8 mouse cellular contexts compared by ENCODE assay signal in genomic region chr11:51620084-51620483, GRCm38 (mm10). TPM values are rescaled to one million over a fixed set of nuclear protein-coding genes. Genes with fewer than 3 reads are reported as not detected.
A peak's percentile ranks its signal among the peaks of the same experiment; 100 is the strongest.
DNase-seq lines count a peak whose midpoint lies in the region; ATAC-seq and TF ChIP-seq lines count a peak whose summit lies in the region.

No protein-coding gene starts in this region.

- H3K4me1 ChIP-seq in embryonic facial prominence, embryonic 10.5 days = peaks cover 26% of the 10 kb centered on the region
- no peaks in the 10 kb centered on the region; the same call in 1 of the 2 replicates for H3K4me1 ChIP-seq in hindbrain, postnatal 0 days (ENCODE audit: insufficient read depth, low read length)
- 0 out of 2 replicates have a peak, but pooled peaks cover 1% of the 10 kb centered on the region for H3K4me1 ChIP-seq in midbrain, postnatal 0 days (ENCODE audit: insufficient read depth, low read length)

- peak overlapping the region; percentile 76 for H3K27ac ChIP-seq in layer of hippocampus, adult 2 months
- H3K27ac ChIP-seq in embryonic facial prominence, embryonic 10.5 days (replicated peaks) = peak overlapping the region; percentile 88
- H3K27ac ChIP-seq in hindbrain, postnatal 0 days = peak overlapping the region; percentile 57; the same call in 1 of the 2 replicates
- no peak overlapping the region for H3K27ac ChIP-seq in midbrain, postnatal 0 days (ENCODE audit: low read depth, low read length)

- peaks cover 43% of the 10 kb centered on the region for H3K36me3 ChIP-seq in embryonic facial prominence, embryonic 10.5 days (replicated peaks)
- peaks cover 29% of the 10 kb centered on the region for H3K36me3 ChIP-seq in hindbrain, postnatal 0 days (ENCODE audit: insufficient read depth, low read length)
- H3K36me3 ChIP-seq in midbrain, postnatal 0 days (ENCODE audit: insufficient read depth, low read length) = peaks cover 26% of the 10 kb centered on the region

- H3K27me3 ChIP-seq in embryonic facial prominence, embryonic 10.5 days (replicated peaks; ENCODE audit: low read depth, poor library complexity, severe bottlenecking) = no peaks in the 10 kb centered on the region
- no peaks in the 10 kb centered on the region for H3K27me3 ChIP-seq in hindbrain, postnatal 0 days (ENCODE audit: insufficient read depth, low read length)
- no peaks in the 10 kb centered on the region for H3K27me3 ChIP-seq in midbrain, postnatal 0 days (ENCODE audit: insufficient read depth, low read length)

- ATAC-seq in hindbrain, postnatal 0 days = no peak
- no peak for ATAC-seq in midbrain, postnatal 0 days (ENCODE audit: low FRiP score)
- no peak for ATAC-seq in granulocyte monocyte progenitor cell, adult 5-6 weeks (replicated peaks; ENCODE audit: poor library complexity, severe bottlenecking)

- TF ChIP-seq CTCF in layer of hippocampus, adult 2 months (conservative IDR thresholded peaks at IDR 0.05) = no peak
- no peak for TF ChIP-seq CTCF in hindbrain, postnatal 0 days (IDR thresholded peaks at IDR 0.05; ENCODE audit: low read depth)
- TF ChIP-seq CTCF in midbrain, postnatal 0 days (IDR thresholded peaks at IDR 0.05) = no peak

- H3K9ac ChIP-seq in hindbrain, postnatal 0 days (replicated peaks; ENCODE audit: low read length) = peak overlapping the region; percentile 61
- H3K9ac ChIP-seq in midbrain, postnatal 0 days (replicated peaks; ENCODE audit: low read length, poor library complexity, severe bottlenecking) = peak overlapping the region; percentile 59

- WGBS in embryonic facial prominence, embryonic 10.5 days = 2% methylated on average over 11 of the region's 11 CpGs
- 3% methylated on average over 11 of the region's 11 CpGs for WGBS in hindbrain, postnatal 0 days
- 2% methylated on average over 11 of the region's 11 CpGs for WGBS in midbrain, postnatal 0 days

- no peak for DNase-seq in layer of hippocampus, adult 2 months (ENCODE audit: low spot score in 2 of 2)
- no peak for DNase-seq in layer of hippocampus, adult 9-10 months (ENCODE audit: low spot score)
- DNase-seq in embryonic facial prominence, embryonic 10.5 days (ENCODE audit: low spot score) = no peak
- DNase-seq in hindbrain, postnatal 0 days (ENCODE audit: low spot score) = no peak
- no peak for DNase-seq in midbrain, postnatal 0 days (ENCODE audit: low spot score)
- DNase-seq in left cerebral cortex, adult 8-10 months (ENCODE audit: low spot score in 2 of 2) = no peak
- no peak for DNase-seq in thymus, postnatal 10 days (ENCODE audit: low spot score in 2 of 2)

- H3K9me3 ChIP-seq in embryonic facial prominence, embryonic 10.5 days = no peaks in the 10 kb centered on the region
- no peaks in the 10 kb centered on the region for H3K9me3 ChIP-seq in hindbrain, postnatal 0 days (ENCODE audit: low read length)
- no peaks in the 10 kb centered on the region for H3K9me3 ChIP-seq in midbrain, postnatal 0 days (ENCODE audit: low read length)

- H3K4me2 ChIP-seq in hindbrain, postnatal 0 days (ENCODE audit: low read depth, low read length) = peak overlapping the region; percentile 79
- H3K4me2 ChIP-seq in midbrain, postnatal 0 days (ENCODE audit: low read depth, low read length, poor library complexity, severe bottlenecking) = peak overlapping the region; percentile 65

- H3K4me3 ChIP-seq in layer of hippocampus, adult 2 months = peak overlapping the region; percentile 73
- H3K4me3 ChIP-seq in embryonic facial prominence, embryonic 10.5 days = peak overlapping the region; percentile 92
- H3K4me3 ChIP-seq in hindbrain, postnatal 0 days (ENCODE audit: low read length) = peak overlapping the region; percentile 80
- H3K4me3 ChIP-seq in midbrain, postnatal 0 days (ENCODE audit: low read depth, low read length) = peak overlapping the region; percentile 89

RNA-seq across cellular contexts. Expression of gene Nhp2, which starts 0.5 kb away (rescaled TPM):
- total RNA-seq in layer of hippocampus, adult 2 months (2021) = 10 to 100 TPM; 41.7 to 48.2 TPM
- 260 and 276 TPM in 2 replicates for polyA plus RNA-seq in embryonic facial prominence, embryonic 10.5 days (2016; fragmentation: Nextera tagmentation; extraction: Ambion mirVana)
- 43.9 and 60.8 TPM in 2 replicates for total RNA-seq in hindbrain, postnatal 0 days (2014; rRNA removed)
- 105 and 109 TPM in 2 replicates for polyA plus RNA-seq in hindbrain, postnatal 0 days (2015; fragmentation: Nextera tagmentation; extraction: Ambion mirVana)
- 36.6 and 60.3 TPM in 2 replicates for total RNA-seq in midbrain, postnatal 0 days (2014; rRNA removed)
- 88.4 and 96.1 TPM in 2 replicates for polyA plus RNA-seq in midbrain, postnatal 0 days (2015; fragmentation: Nextera tagmentation; extraction: Ambion mirVana)
- 194 and 203 TPM in 2 replicates for total RNA-seq in granulocyte monocyte progenitor cell, adult 5-6 weeks (2014; fragmentation: Nextera tagmentation)
- total RNA-seq in granulocyte monocyte progenitor cell, adult 5-6 weeks (2017) = 141 and 169 TPM in 2 replicates
- total RNA-seq in left cerebral cortex, adult 8-10 months (2022) = 10 to 100 TPM; 50.4 to 57.4 (median 53.6) TPM

RNA-seq across cellular contexts. Expression of gene Hnrnpab, which starts 13.4 kb away (rescaled TPM):
- total RNA-seq in layer of hippocampus, adult 2 months (2021) = 100 to 1,000 TPM; 149 to 155 TPM
- polyA plus RNA-seq in embryonic facial prominence, embryonic 10.5 days (2016; fragmentation: Nextera tagmentation; extraction: Ambion mirVana) = 636 and 666 TPM in 2 replicates
- 212 and 258 TPM in 2 replicates for total RNA-seq in hindbrain, postnatal 0 days (2014; rRNA removed)
- 229 and 231 TPM in 2 replicates for polyA plus RNA-seq in hindbrain, postnatal 0 days (2015; fragmentation: Nextera tagmentation; extraction: Ambion mirVana)
- total RNA-seq in midbrain, postnatal 0 days (2014; rRNA removed) = 239 and 245 TPM in 2 replicates
- polyA plus RNA-seq in midbrain, postnatal 0 days (2015; fragmentation: Nextera tagmentation; extraction: Ambion mirVana) = 191 and 220 TPM in 2 replicates
- total RNA-seq in granulocyte monocyte progenitor cell, adult 5-6 weeks (2014; fragmentation: Nextera tagmentation) = 512 and 539 TPM in 2 replicates
- 838 and 956 TPM in 2 replicates for total RNA-seq in granulocyte monocyte progenitor cell, adult 5-6 weeks (2017)
- 100 to 1,000 TPM; 113 to 139 (median 126) TPM for total RNA-seq in left cerebral cortex, adult 8-10 months (2022)

RNA-seq across cellular contexts. Expression of gene Rmnd5b, which starts 15.6 kb away (rescaled TPM):
- 10 to 100 TPM; 59.8 to 65.2 TPM for total RNA-seq in layer of hippocampus, adult 2 months (2021)
- polyA plus RNA-seq in embryonic facial prominence, embryonic 10.5 days (2016; fragmentation: Nextera tagmentation; extraction: Ambion mirVana) = 32.7 and 38.1 TPM in 2 replicates
- 81.3 and 99.9 TPM in 2 replicates for total RNA-seq in hindbrain, postnatal 0 days (2014; rRNA removed)
- 60.9 and 63.8 TPM in 2 replicates for polyA plus RNA-seq in hindbrain, postnatal 0 days (2015; fragmentation: Nextera tagmentation; extraction: Ambion mirVana)
- total RNA-seq in midbrain, postnatal 0 days (2014; rRNA removed) = 70.1 and 93.9 TPM in 2 replicates
- polyA plus RNA-seq in midbrain, postnatal 0 days (2015; fragmentation: Nextera tagmentation; extraction: Ambion mirVana) = 66.0 and 72.7 TPM in 2 replicates
- total RNA-seq in granulocyte monocyte progenitor cell, adult 5-6 weeks (2014; fragmentation: Nextera tagmentation) = 17.9 and 19.2 TPM in 2 replicates
- total RNA-seq in granulocyte monocyte progenitor cell, adult 5-6 weeks (2017) = 12.8 and 14.1 TPM in 2 replicates
- total RNA-seq in left cerebral cortex, adult 8-10 months (2022) = 10 to 100 TPM; 48.2 to 59.4 (median 54.7) TPM

RNA-seq across cellular contexts. Expression of gene N4bp3, which starts 30.6 kb away (rescaled TPM):
- 10 to 100 TPM; 11.3 to 16.4 TPM for total RNA-seq in layer of hippocampus, adult 2 months (2021)
- polyA plus RNA-seq in embryonic facial prominence, embryonic 10.5 days (2016; fragmentation: Nextera tagmentation; extraction: Ambion mirVana) = 15.8 and 17.4 TPM in 2 replicates
- total RNA-seq in hindbrain, postnatal 0 days (2014; rRNA removed) = 48.0 and 55.6 TPM in 2 replicates
- 29.0 and 30.3 TPM in 2 replicates for polyA plus RNA-seq in hindbrain, postnatal 0 days (2015; fragmentation: Nextera tagmentation; extraction: Ambion mirVana)
- total RNA-seq in midbrain, postnatal 0 days (2014; rRNA removed) = 36.7 and 41.2 TPM in 2 replicates
- polyA plus RNA-seq in midbrain, postnatal 0 days (2015; fragmentation: Nextera tagmentation; extraction: Ambion mirVana) = 24.7 and 26.8 TPM in 2 replicates
- total RNA-seq in granulocyte monocyte progenitor cell, adult 5-6 weeks (2014; fragmentation: Nextera tagmentation) = 1.4 TPM in 1 of 2 replicates, not detected in the other
- total RNA-seq in granulocyte monocyte progenitor cell, adult 5-6 weeks (2017) = 1.5 and 2.6 TPM in 2 replicates
- 10 to 100 TPM; 15.5 to 17.2 (median 16.7) TPM for total RNA-seq in left cerebral cortex, adult 8-10 months (2022)

RNA-seq across cellular contexts. Expression of gene D930048N14Rik, which starts 30.7 kb away (rescaled TPM):
- total RNA-seq in layer of hippocampus, adult 2 months (2021) = 1 to 10 TPM; 1.4 to 2.4 TPM
- polyA plus RNA-seq in embryonic facial prominence, embryonic 10.5 days (2016; fragmentation: Nextera tagmentation; extraction: Ambion mirVana) = 1.6 and 2.4 TPM in 2 replicates
- 0.75 and 2.3 TPM in 2 replicates for total RNA-seq in hindbrain, postnatal 0 days (2014; rRNA removed)
- polyA plus RNA-seq in hindbrain, postnatal 0 days (2015; fragmentation: Nextera tagmentation; extraction: Ambion mirVana) = 1.1 and 1.4 TPM in 2 replicates
- total RNA-seq in midbrain, postnatal 0 days (2014; rRNA removed) = 1.0 and 1.4 TPM in 2 replicates
- 1.2 and 1.3 TPM in 2 replicates for polyA plus RNA-seq in midbrain, postnatal 0 days (2015; fragmentation: Nextera tagmentation; extraction: Ambion mirVana)
- 0.81 TPM in 1 of 2 replicates, not detected in the other for total RNA-seq in granulocyte monocyte progenitor cell, adult 5-6 weeks (2014; fragmentation: Nextera tagmentation)
- 0.15 TPM in 1 of 2 replicates, not detected in the other for total RNA-seq in granulocyte monocyte progenitor cell, adult 5-6 weeks (2017)
- total RNA-seq in left cerebral cortex, adult 8-10 months (2022) = 1 to 10 TPM; 1.6 to 2.8 (median 2.6) TPM
